Mouse (Mus musculus) forebrain, embryonic 14.5 days (tissue): ENCODE results near the gene Itm2c. TPM values are rescaled to one million over a fixed set of nuclear protein-coding genes. Genes with fewer than 3 reads are reported as not detected.

ENCODE experiments used
- polyA plus RNA-seq: library from polyadenylated mRNA; unstranded; fragments of >200 nt; fragmentation: Nextera tagmentation; extraction: Ambion mirVana; gene quantifications from 2 replicates; pipeline ENCODE4 v1.2.1, GENCODE M21; 2014

Itm2c gene
- polyA plus RNA-seq, 1 experiment from 2014 or later = 149 TPM

Other genes with a start within 250 kb of the Itm2c start
- 0.32 and 0.37 TPM in 2 replicates for gene Sp100, start 244.3 kb upstream of the Itm2c start, polyA plus RNA-seq
- 0.33 and 0.48 TPM in 2 replicates for gene A630001G21Rik, start 115.6 kb upstream of the Itm2c start, polyA plus RNA-seq
- 62.9 and 74.3 TPM in 2 replicates for gene Cab39, start 100.8 kb upstream of the Itm2c start, polyA plus RNA-seq
- gene 4933407L21Rik, start 34.2 kb downstream of the Itm2c start, polyA plus RNA-seq = 4.0 and 4.2 TPM in 2 replicates
- gene Gpr55, start 66.7 kb downstream of the Itm2c start, polyA plus RNA-seq = 0.05 TPM in 1 of 2 replicates, not detected in the other
- gene Spata3, start 122.5 kb downstream of the Itm2c start, polyA plus RNA-seq = 0.45 TPM in 1 of 2 replicates, not detected in the other
- gene 2810459M11Rik, start 151.6 kb downstream of the Itm2c start, polyA plus RNA-seq = 8.8 and 9.5 TPM in 2 replicates
- 186 and 198 TPM in 2 replicates for gene Psmd1, start 170.1 kb downstream of the Itm2c start, polyA plus RNA-seq
- 0.20 and 0.41 TPM in 2 replicates for gene Htr2b, start 217.7 kb downstream of the Itm2c start, polyA plus RNA-seq
- 1.1 TPM in 1 of 2 replicates, not detected in the other for gene Gm21972, start 239.4 kb downstream of the Itm2c start, polyA plus RNA-seq